Mouse (Mus musculus): ENCODE measurements around the gene Scgb1b27.
"Not testable (repeated sequence)": the region's sequence is repeated elsewhere in the genome, so short reads cannot be mapped to it uniquely, and the experiment has no call there.

Gene Scgb1b27

GRCm38 (mm10) chr7:34021183-34021582 is at the start of gene Scgb1b27:
Gene Scgb1b27, plus strand, starts transcription at chr7:34021483.
- not testable (repeated sequence) for DNase-seq

DNA sequence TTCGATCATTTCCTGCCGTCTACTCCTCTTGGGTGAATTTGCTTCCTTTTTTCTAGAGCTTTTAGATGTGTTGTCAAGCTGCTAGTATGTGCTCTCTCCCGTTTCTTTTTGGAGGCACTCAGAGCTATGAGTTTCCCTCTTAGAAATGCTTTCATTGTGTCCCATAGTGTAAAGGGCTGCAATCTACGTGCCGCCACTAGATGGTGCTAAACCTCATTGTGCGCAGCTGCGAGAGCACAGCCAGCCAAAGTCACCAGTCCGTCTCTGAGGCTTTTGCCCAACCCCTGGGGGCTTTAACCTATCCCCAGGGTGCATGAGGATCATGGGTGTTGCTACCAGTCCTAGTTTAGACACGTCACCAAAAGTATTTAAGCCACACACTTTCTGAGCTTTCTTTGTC is 39.0 kb upstream of the Scgb1b27 start:
- peak; percentile 16 to 19 for DNase-seq

- no peak for DNase-seq
Observed at GRCm38 (mm10) chr7:34013842-34014241, 7.4 kb upstream of the Scgb1b27 start, which contains the start of gene Scgb2b27. Gene Scgb2b27, minus strand, starts transcription at chr7:34013942.

DNA sequence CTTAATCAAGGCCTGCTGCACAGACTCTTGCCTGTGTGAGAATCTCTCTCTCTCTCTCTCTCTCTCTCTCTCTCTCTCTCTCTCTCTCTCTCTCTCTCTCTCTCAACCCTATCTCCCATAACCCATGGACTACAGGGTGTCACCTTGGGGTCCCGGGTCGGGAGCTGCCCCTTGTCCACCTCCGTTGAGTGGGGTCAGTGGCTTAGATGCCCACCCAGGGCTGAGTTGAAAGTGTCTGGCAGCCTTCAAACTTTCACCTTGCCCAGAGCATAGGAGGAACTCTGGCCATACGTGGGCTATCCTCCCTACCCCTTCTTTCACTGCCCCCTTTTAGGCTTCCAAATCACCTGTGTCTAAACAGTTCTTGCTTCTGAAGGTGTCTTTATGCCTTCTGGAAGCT is 4.4 kb downstream of the Scgb1b27 start:
- DNase-seq = no peak

- not testable (repeated sequence) for DNase-seq
Observed at GRCm38 (mm10) chr7:34027202-34027601, 5.9 kb downstream of the Scgb1b27 start.

DNA sequence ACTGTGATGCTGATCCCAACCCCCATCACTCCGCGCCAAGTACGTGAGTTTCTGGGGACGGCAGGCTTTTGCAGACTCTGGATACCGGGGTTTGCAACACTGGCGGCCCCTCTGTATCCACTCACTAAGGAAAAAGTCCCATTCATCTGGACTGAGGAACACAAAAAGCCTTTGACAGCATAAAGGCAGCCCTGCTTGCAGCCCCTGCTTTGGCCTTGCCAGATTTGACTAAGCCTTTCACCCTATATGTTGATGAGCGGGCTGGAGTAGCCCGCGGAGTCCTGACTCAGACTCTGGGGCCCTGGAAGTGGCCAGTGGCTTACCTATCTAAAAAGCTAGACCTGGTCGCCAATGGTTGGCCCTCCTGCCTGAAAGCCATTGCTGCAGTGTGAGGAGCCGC is 8.7 kb downstream of the Scgb1b27 start:
- DNase-seq = no peak

DNA sequence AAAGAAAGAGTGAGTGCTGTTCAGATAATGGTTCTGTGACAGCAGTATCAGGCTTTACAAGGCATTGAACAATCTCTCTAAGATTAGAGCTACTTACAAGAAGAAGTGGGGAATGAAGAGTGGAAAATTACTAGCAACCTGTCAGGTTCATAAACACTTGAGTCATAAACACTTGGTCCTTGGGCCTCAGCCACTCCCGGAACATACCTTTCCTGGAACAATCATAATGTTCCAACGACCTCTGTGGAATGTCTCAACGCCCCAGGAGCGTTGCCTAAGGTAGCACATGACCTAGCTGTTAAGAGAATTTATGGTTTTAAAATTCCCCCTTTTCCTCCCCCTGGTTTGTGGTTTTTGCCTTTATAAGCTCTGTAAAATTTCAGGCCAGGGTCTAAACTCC is 13.3 kb downstream of the Scgb1b27 start:
- not testable (repeated sequence) for DNase-seq

DNA sequence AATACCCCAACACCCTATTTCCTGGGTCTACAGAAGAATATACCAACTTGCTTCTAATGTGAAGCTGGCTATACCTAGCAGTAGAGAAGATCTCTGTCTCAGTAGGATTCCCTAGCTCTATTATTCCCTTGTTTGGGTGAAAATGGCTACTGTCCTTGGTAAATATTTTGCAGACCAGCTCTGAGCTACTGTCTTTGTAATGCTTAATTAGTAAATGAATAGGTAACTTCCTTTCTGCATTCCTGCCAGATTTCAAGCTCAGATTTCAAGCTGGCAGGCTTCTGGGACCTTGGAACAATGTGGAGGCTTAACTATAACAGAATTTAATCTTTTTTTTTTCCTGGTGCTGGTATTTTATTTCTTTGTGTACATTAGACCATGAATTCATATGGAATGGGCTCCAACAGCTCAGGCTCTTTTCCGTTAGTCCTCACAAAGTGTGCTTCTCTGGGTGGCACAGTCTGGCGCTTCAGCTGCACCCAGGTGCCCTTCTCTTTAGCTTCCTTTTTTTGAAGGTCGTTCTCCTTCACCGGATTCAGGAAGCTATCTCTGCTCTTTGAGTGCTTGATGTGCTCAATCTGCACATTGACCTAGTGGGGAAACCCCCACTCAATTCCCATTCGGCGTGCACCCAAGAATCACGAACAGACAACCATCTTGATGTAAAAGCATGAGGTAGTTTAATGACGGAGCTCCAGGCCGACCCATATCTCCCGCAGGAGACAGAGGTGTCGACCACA is 15.0 kb downstream of the Scgb1b27 start:
- DNase-seq = not testable (repeated sequence)

DNA sequence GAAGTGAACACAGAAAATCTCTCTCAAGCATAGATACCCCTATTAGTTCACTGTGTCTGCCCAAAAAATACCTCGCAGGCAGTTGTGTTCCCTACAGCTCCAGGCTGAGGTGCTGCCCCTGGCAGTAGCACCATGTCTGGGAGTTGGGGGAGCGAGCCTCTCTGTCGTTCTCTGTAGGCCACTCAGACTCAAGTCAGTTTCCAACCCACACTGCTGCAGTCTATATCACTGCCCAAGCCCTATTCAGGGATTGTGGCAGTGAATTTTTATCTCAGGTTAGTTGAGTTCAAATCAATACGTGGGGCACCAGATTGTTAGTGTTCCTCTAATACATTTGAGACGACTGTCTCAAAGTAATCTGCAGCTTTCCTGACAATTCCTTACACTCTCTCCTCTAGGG is 46.8 kb downstream of the Scgb1b27 start:
- not testable (repeated sequence) for DNase-seq

Measured in cerebellum, adult 18-20 months (tissue).